Mouse (Mus musculus): ENCODE data around the gene Cpne6. TPM values are rescaled to one million over a fixed set of nuclear protein-coding genes. Genes with fewer than 3 reads are reported as not detected.

The Cpne6 gene
- total and polyA plus RNA-seq, 3 experiments, result not detected

DNA sequence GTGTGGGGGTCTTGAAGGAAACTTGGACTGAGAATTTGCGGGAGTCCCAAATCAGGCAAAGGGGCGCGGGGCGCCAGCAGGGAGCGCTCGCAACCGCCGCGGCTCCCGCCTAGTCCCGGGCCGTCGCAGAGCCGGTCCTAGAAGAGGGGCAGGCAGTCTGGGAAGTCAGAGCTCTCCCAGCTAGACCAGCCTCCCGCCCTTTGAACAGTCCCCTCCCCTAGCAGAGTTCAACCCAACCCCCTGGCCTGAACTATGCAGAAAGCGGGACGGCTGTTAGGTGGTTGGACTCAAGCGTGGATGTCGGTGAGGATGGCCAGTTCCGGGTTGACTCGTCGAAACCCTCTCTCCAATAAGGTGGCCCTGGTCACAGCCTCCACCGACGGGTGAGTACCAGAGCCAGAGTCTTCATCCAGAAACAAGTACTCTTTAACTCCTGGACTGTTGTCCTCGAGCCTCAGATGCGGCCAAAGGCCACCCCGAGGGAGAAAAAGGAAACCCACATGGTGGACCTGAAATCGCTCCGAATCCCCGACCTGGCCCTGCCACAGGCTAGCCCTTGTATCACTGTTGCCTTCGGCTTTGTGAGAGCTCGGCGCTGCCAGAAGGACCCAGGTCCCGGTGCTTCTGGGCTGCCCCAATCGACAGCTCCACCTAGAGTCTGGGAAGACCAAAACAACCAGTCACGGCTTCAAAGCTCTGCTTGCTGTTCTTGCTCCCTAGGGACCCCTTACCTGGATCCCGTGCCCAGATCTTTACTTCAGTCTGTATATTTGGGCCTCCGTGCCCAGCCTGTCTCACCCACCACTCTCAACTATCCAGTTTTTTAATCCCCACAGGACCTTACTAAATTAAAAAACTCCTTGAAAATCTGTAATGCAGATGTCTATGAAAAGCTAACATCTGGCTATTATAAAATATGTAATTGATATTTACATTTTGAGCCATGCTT, 31.3 kb upstream of the Cpne6 start, which contains the start of gene Dhrs4:
Dhrs4 (plus strand) TSS at position 108 of the 949 bp plus-strand sequence.
- Histone ChIP-seq H3K27ac (ENCODE audit: insufficient read depth, low read depth) (peak within 1 kb of the TSS; percentile 47; the same call in 1 of the 2 replicates), H3K4me3 (replicated peaks in 1 of 3; ENCODE audit: low read depth in 2 of 3, low read length in 2 of 3, poor library complexity in 1 of 3) (peak within 1 kb of the TSS; percentile 62 to 90 (median 79)), H3K9ac (ENCODE audit: insufficient read depth, low read depth) (peak within 1 kb of the TSS; percentile 95), H3K27me3 (replicated peaks) (no peaks in the 10 kb centered on the region), H3K4me2 (ENCODE audit: insufficient read depth, low read depth, poor library complexity, severe bottlenecking) (peak within 1 kb of the TSS; percentile 77), H3K9me3 (replicated peaks; ENCODE audit: low read length) (no peaks in the 10 kb centered on the region), H3K79me2 (replicated peaks; ENCODE audit: control insufficient read depth, extremely low read depth, insufficient read depth, poor library complexity, severe bottlenecking) (0 out of 2 replicates have a peak, but pooled peaks cover 2% of the 10 kb centered on the region), H3K4me1 (ENCODE audit: control insufficient read depth in 1 of 2, insufficient read depth in 2 of 2) (peaks cover 6 to 23% of the 10 kb centered on the region in 2 experiments), H3K36me3 (replicated peaks in 1 of 2; ENCODE audit: control insufficient read depth in 1 of 2, insufficient read depth in 1 of 2, low read length in 1 of 2) (peaks cover 6 to 29% of the 10 kb centered on the region in 2 experiments)
- DNase-seq (ENCODE audit: extremely low read depth), result peak; percentile 89
- in situ Hi-C loops (cut with MboI; ENCODE audit: low pct_ligation_motif_present, low pct_unique_long_range_greater_than_20kb, low sequenced_read_pairs) (no loop called here), dilution Hi-C loops (cut with MboI; ENCODE audit: extremely low pct_ligation_motif_present, extremely low pct_unique_long_range_greater_than_20kb, low sequenced_read_pairs) (no loop called here)
- no peak for TF ChIP-seq UBTF (IDR thresholded peaks at IDR 0.05; ENCODE audit: low read depth, low read length)
- peak; percentile 92 for TF ChIP-seq NELFE (IDR thresholded peaks at IDR 0.05; ENCODE audit: low read depth, low read length)
- TF ChIP-seq MAZ (IDR thresholded peaks at IDR 0.05; ENCODE audit: low read depth, low read length), result peak; percentile 61; the same call in 1 of the 2 replicates
- peak; percentile 87 for TF ChIP-seq ELF1 (IDR thresholded peaks at IDR 0.05; ENCODE audit: low read depth, low read length)
- TF ChIP-seq SMC3 (IDR thresholded peaks at IDR 0.05; ENCODE audit: low read depth, low read length), result peak; percentile 51
- no peak for TF ChIP-seq USF1 (IDR thresholded peaks at IDR 0.05; ENCODE audit: low read depth, low read length)
- no peak for TF ChIP-seq JUND (conservative IDR thresholded peaks at IDR 0.05; ENCODE audit: low read depth, low read length)
- peak; percentile 87 for TF ChIP-seq POLR2A (IDR thresholded peaks at IDR 0.05; ENCODE audit: low read depth, low read length)
- TF ChIP-seq JUN (IDR thresholded peaks at IDR 0.05; ENCODE audit: insufficient read depth, low read depth, low read length), result no peak
- TF ChIP-seq RCOR1 (conservative IDR thresholded peaks at IDR 0.05; ENCODE audit: low read depth, low read length), result no peak; the same call in 1 of the 2 replicates
- 0 out of 2 replicates have a peak, but pooled peaks have one; percentile 11 for TF ChIP-seq ETS1 (conservative IDR thresholded peaks at IDR 0.05; ENCODE audit: low read depth, low read length)
- peak; percentile 73 for TF ChIP-seq HCFC1 (IDR thresholded peaks at IDR 0.05; ENCODE audit: low read depth, low read length)
- peak; percentile 65 for TF ChIP-seq SIN3A (IDR thresholded peaks at IDR 0.05; ENCODE audit: low read length)
- peak; percentile 12; the same call in 1 of the 2 replicates for TF ChIP-seq MEF2A (IDR thresholded peaks at IDR 0.05; ENCODE audit: borderline replicate concordance, low read depth, low read length)
- 0 out of 2 replicates have a peak, but pooled peaks have one; percentile 52 for TF ChIP-seq KAT2A (IDR thresholded peaks at IDR 0.05; ENCODE audit: insufficient replicate concordance, low read length)
- TF ChIP-seq ZMIZ1 (IDR thresholded peaks at IDR 0.05; ENCODE audit: low read depth, low read length), result peak; percentile 88
- TF ChIP-seq MAFK (IDR thresholded peaks at IDR 0.05; ENCODE audit: insufficient replicate concordance, low read length), result no peak
- TF ChIP-seq MAX (IDR thresholded peaks at IDR 0.05; ENCODE audit: low read length), result peak; percentile 78; the same call in 1 of the 2 replicates
- TF ChIP-seq CTCF (conservative IDR thresholded peaks at IDR 0.05 in 1 of 2, IDR thresholded peaks at IDR 0.05 in 1 of 2; ENCODE audit: low read depth in 2 of 2, low read length in 2 of 2), result peak; percentile 30 to 86; a peak in 3 of 4 replicates
- no peak for TF ChIP-seq PAX5 (IDR thresholded peaks at IDR 0.05; ENCODE audit: low read length)
- no peak for TF ChIP-seq ZKSCAN1 (IDR thresholded peaks at IDR 0.05; ENCODE audit: borderline replicate concordance, low read depth, low read length)
- peak; percentile 57; the same call in 1 of the 2 replicates for TF ChIP-seq CHD2 (IDR thresholded peaks at IDR 0.05; ENCODE audit: low read length)
- no peak for TF ChIP-seq MYC (IDR thresholded peaks at IDR 0.05; ENCODE audit: low read depth, low read length)
- TF ChIP-seq CHD1 (IDR thresholded peaks at IDR 0.05; ENCODE audit: low read depth, low read length), result peak; percentile 82; the same call in 1 of the 2 replicates
- TF ChIP-seq RAD21 (IDR thresholded peaks at IDR 0.05; ENCODE audit: low read depth, low read length), result peak; percentile 56
- TF ChIP-seq NRF1 (IDR thresholded peaks at IDR 0.05; ENCODE audit: low read depth, low read length), result peak; percentile 25; the same call in 1 of the 2 replicates
- TF ChIP-seq GABPA (IDR thresholded peaks at IDR 0.05; ENCODE audit: insufficient replicate concordance, low read depth, low read length), result peak; percentile 82
- TF ChIP-seq IRF4 (IDR thresholded peaks at IDR 0.05; ENCODE audit: low read depth, low read length), result peak; percentile 55
- TF ChIP-seq TCF12 (IDR thresholded peaks at IDR 0.05; ENCODE audit: low read depth, low read length), result peak; percentile 69; the same call in 1 of the 2 replicates
- no peak for TF ChIP-seq USF2 (conservative IDR thresholded peaks at IDR 0.05; ENCODE audit: low read depth, low read length)
- 0 out of 2 replicates have a peak, but pooled peaks have one; percentile 53 for TF ChIP-seq E2F4 (IDR thresholded peaks at IDR 0.05; ENCODE audit: insufficient replicate concordance, low read depth, low read length)
- TF ChIP-seq BHLHE40 (IDR thresholded peaks at IDR 0.05; ENCODE audit: low read depth, low read length), result peak; percentile 77
- TF ChIP-seq EP300 (IDR thresholded peaks at IDR 0.05; ENCODE audit: low read length), result no peak; the same call in 1 of the 2 replicates
- no peak; the same call in 1 of the 2 replicates for TF ChIP-seq MXI1 (IDR thresholded peaks at IDR 0.05; ENCODE audit: low read depth, low read length)
- peak; percentile 87 for TF ChIP-seq TBP (conservative IDR thresholded peaks at IDR 0.05; ENCODE audit: low read depth, low read length)
- no peak for TF ChIP-seq ZC3H11A (IDR thresholded peaks at IDR 0.05; ENCODE audit: low read depth, low read length)
- TF ChIP-seq POLR2AphosphoS2 (IDR thresholded peaks at IDR 0.05; ENCODE audit: low read depth, low read length), result peak; percentile 76; the same call in 1 of the 2 replicates
